Mouse (Mus musculus) CH12.LX (cell line): Measurements from ENCODE around the gene Pes1. TPM values are rescaled to one million over a fixed set of nuclear protein-coding genes. Genes with fewer than 3 reads are reported as not detected.

Experiments
- DNase-seq: peaks from one replicate; pipeline ENCODE4 v3.0.0-alpha.2; 2013; ENCODE audit errors: extremely low read depth
- H3K27ac ChIP-seq: 2 replicates; pipeline ENCODE4 v1.5.1; 2012; ENCODE audit warnings: low read depth, mild to moderate bottlenecking, control low read depth, moderate library complexity; ENCODE audit not compliant: insufficient read depth
- H3K27me3 ChIP-seq: replicated peaks from 2 replicates; pipeline ENCODE3; 2012; ENCODE audit warnings: inconsistent platforms
- H3K36me3 ChIP-seq, 2 experiments: replicated peaks in 1 of 2; 2 replicates each; pipeline versions ENCODE3 to v1.6.1; 2012; ENCODE audit warnings: inconsistent platforms in 1 of 2, low read length in 1 of 2, mild to moderate bottlenecking in 1 of 2, mixed read lengths in 1 of 2, moderate library complexity in 1 of 2; ENCODE audit not compliant: control insufficient read depth in 1 of 2, insufficient read depth in 1 of 2
- H3K4me1 ChIP-seq, 2 experiments: 2 replicates each; pipeline ENCODE4 v1.6.1; 2012; ENCODE audit warnings: inconsistent platforms in 1 of 2, moderate library complexity in 1 of 2; ENCODE audit not compliant: insufficient read depth in 2 of 2, control insufficient read depth in 1 of 2
- H3K4me2 ChIP-seq: 2 replicates; pipeline ENCODE4 v1.6.1; 2012; ENCODE audit warnings: low read depth, mild to moderate bottlenecking, control low read depth; ENCODE audit not compliant: poor library complexity, insufficient read depth, severe bottlenecking
- H3K4me3 ChIP-seq, 3 experiments: fragments of 150-350 bp in 1 of 3; sonication (generic) in 1 of 3; replicated peaks in 1 of 3; 2 replicates each; pipeline versions ENCODE3 to v1.5.1; 2011 to 2012; ENCODE audit warnings: low read depth in 2 of 3, low read length in 2 of 3, mild to moderate bottlenecking in 2 of 3, moderate library complexity in 2 of 3, control low read depth in 1 of 3, improper control_type of control experiment in 1 of 3, inconsistent platforms in 1 of 3, mixed read lengths in 1 of 3; ENCODE audit not compliant: poor library complexity in 1 of 3
- H3K79me2 ChIP-seq: replicated peaks from 2 replicates; pipeline ENCODE4 v1.6.1; 2012; ENCODE audit warnings: mild to moderate bottlenecking, moderate library complexity; ENCODE audit not compliant: control insufficient read depth, poor library complexity, insufficient read depth, severe bottlenecking; ENCODE audit errors: extremely low read depth
- H3K9ac ChIP-seq: 2 replicates; pipeline ENCODE4 v1.6.1; 2012; ENCODE audit warnings: low read depth, mild to moderate bottlenecking, control low read depth, moderate library complexity; ENCODE audit not compliant: insufficient read depth
- H3K9me3 ChIP-seq: replicated peaks from 2 replicates; pipeline ENCODE3; 2012; ENCODE audit warnings: low read length, inconsistent platforms, mixed read lengths
- CHD2 ChIP-seq: IDR thresholded peaks from 2 replicates; pipeline ENCODE4 v1.6.1; 2011; ENCODE audit warnings: low read length, improper control_type of control experiment
- E2F4 ChIP-seq: IDR thresholded peaks from 2 replicates; pipeline ENCODE4 v1.6.1; 2011; ENCODE audit warnings: low read depth, low read length, improper control_type of control experiment; ENCODE audit not compliant: insufficient replicate concordance
- ELF1 ChIP-seq: IDR thresholded peaks from 2 replicates; pipeline ENCODE4 v1.6.1; 2014; ENCODE audit warnings: low read depth, mild to moderate bottlenecking, inconsistent platforms, low read length, improper control_type of control experiment
- ETS1 ChIP-seq: conservative IDR thresholded peaks from 2 replicates; pipeline ENCODE4 v1.6.1; 2012; ENCODE audit warnings: low read depth, mild to moderate bottlenecking, inconsistent platforms, low read length, improper control_type of control experiment, moderate library complexity
- HCFC1 ChIP-seq: IDR thresholded peaks from 2 replicates; pipeline ENCODE4 v1.6.1; 2012; ENCODE audit warnings: low read depth, mild to moderate bottlenecking, inconsistent platforms, low read length, improper control_type of control experiment
- JUND ChIP-seq: conservative IDR thresholded peaks from 2 replicates; pipeline ENCODE4 v1.6.1; 2011; ENCODE audit warnings: low read depth, low read length, improper control_type of control experiment
- KAT2A ChIP-seq: IDR thresholded peaks from 2 replicates; pipeline ENCODE4 v1.6.1; 2012; ENCODE audit warnings: low read length, improper control_type of control experiment, inconsistent platforms; ENCODE audit not compliant: insufficient replicate concordance
- MAFK ChIP-seq: IDR thresholded peaks from 2 replicates; pipeline ENCODE4 v1.6.1; 2011; ENCODE audit warnings: low read length, improper control_type of control experiment; ENCODE audit not compliant: insufficient replicate concordance
- MAZ ChIP-seq: IDR thresholded peaks from 2 replicates; pipeline ENCODE4 v1.6.1; 2012; ENCODE audit warnings: low read depth, mild to moderate bottlenecking, inconsistent platforms, low read length, improper control_type of control experiment, moderate library complexity
- MEF2A ChIP-seq: IDR thresholded peaks from 2 replicates; pipeline ENCODE4 v1.6.1; 2014; ENCODE audit warnings: low read depth, mild to moderate bottlenecking, inconsistent platforms, low read length, improper control_type of control experiment, borderline replicate concordance
- MXI1 ChIP-seq: IDR thresholded peaks from 2 replicates; pipeline ENCODE4 v1.6.1; 2011; ENCODE audit warnings: mild to moderate bottlenecking, low read depth, low read length, improper control_type of control experiment
- NELFE ChIP-seq: IDR thresholded peaks from 2 replicates; pipeline ENCODE4 v1.6.1; 2011; ENCODE audit warnings: low read depth, low read length, improper control_type of control experiment
- NRF1 ChIP-seq: IDR thresholded peaks from 2 replicates; pipeline ENCODE4 v1.6.1; 2014; ENCODE audit warnings: low read depth, mild to moderate bottlenecking, inconsistent platforms, low read length, improper control_type of control experiment, moderate library complexity
- POLR2AphosphoS2 ChIP-seq: IDR thresholded peaks from 2 replicates; pipeline ENCODE4 v1.6.1; 2011; ENCODE audit warnings: low read depth, low read length, improper control_type of control experiment
- RAD21 ChIP-seq: IDR thresholded peaks from 2 replicates; pipeline ENCODE4 v1.6.1; 2011; ENCODE audit warnings: low read depth, mild to moderate bottlenecking, low read length, improper control_type of control experiment, moderate library complexity
- RCOR1 ChIP-seq: conservative IDR thresholded peaks from 2 replicates; pipeline ENCODE4 v1.6.1; 2012; ENCODE audit warnings: low read depth, mild to moderate bottlenecking, inconsistent platforms, low read length, improper control_type of control experiment
- SIN3A ChIP-seq: IDR thresholded peaks from 2 replicates; pipeline ENCODE4 v1.6.1; 2012; ENCODE audit warnings: low read length, improper control_type of control experiment, inconsistent platforms
- SMC3 ChIP-seq: IDR thresholded peaks from 2 replicates; pipeline ENCODE4 v1.6.1; 2011; ENCODE audit warnings: low read depth, low read length, improper control_type of control experiment
- TBP ChIP-seq: conservative IDR thresholded peaks from 2 replicates; pipeline ENCODE4 v1.6.1; 2011; ENCODE audit warnings: low read depth, low read length, improper control_type of control experiment
- TCF12 ChIP-seq: IDR thresholded peaks from 2 replicates; pipeline ENCODE4 v1.6.1; 2014; ENCODE audit warnings: low read depth, mild to moderate bottlenecking, inconsistent platforms, low read length, improper control_type of control experiment
- UBTF ChIP-seq: IDR thresholded peaks from 2 replicates; pipeline ENCODE4 v1.6.1; 2012; ENCODE audit warnings: low read depth, mild to moderate bottlenecking, inconsistent platforms, low read length, improper control_type of control experiment, moderate library complexity
- USF1 ChIP-seq: IDR thresholded peaks from 2 replicates; pipeline ENCODE4 v1.6.1; 2014; ENCODE audit warnings: low read depth, mild to moderate bottlenecking, inconsistent platforms, low read length, improper control_type of control experiment
- USF2 ChIP-seq: conservative IDR thresholded peaks from 2 replicates; pipeline ENCODE4 v1.6.1; 2011; ENCODE audit warnings: low read depth, low read length, improper control_type of control experiment
- ZMIZ1 ChIP-seq: IDR thresholded peaks from 2 replicates; pipeline ENCODE4 v1.6.1; 2012; ENCODE audit warnings: low read depth, mild to moderate bottlenecking, inconsistent platforms, low read length, improper control_type of control experiment
- dilution Hi-C: fragments of 300-500 bp; cut with MboI; formaldehyde crosslinking; loops from 2 replicates; pipeline ENCODE4 v1.14.3; 2020; ENCODE audit warnings: low sequenced_read_pairs; ENCODE audit not compliant: extremely low pct_unique_long_range_greater_than_20kb, extremely low pct_ligation_motif_present
- in situ Hi-C: fragments of 300-500 bp; cut with MboI; formaldehyde crosslinking; loops from 3 replicates; pipeline ENCODE4 v1.14.3; 2019; ENCODE audit warnings: low sequenced_read_pairs, low pct_ligation_motif_present, low pct_unique_long_range_greater_than_20kb, mixed read lengths
- polyA plus RNA-seq: library from polyadenylated mRNA; unstranded; fragments of >175 nt; gene quantifications from 2 replicates; pipeline ENCODE4 v1.2.1, GENCODE M21; 2012; ENCODE audit warnings: low read depth; ENCODE audit not compliant: insufficient read length
- total RNA-seq, 2 experiments: library from RNA; depleted of rRNA; stranded (reverse); fragments of 300-350 nt in 1 of 2; fragments of >200 nt in 1 of 2; gene quantifications; 2 replicates each; pipeline ENCODE4 v1.2.3; 2012 to 2014

The Pes1 gene
- total and polyA plus RNA-seq, 3 experiments = 120 to 311 (median 226) TPM

GRCm38 (mm10) chr11:3997978-3998720 is 34.4 kb downstream of the Pes1 start:
- H3K27ac ChIP-seq = no peak overlapping the region
- no peak for DNase-seq
- dilution Hi-C loops = no loop called here
- H3K9ac ChIP-seq = no peak overlapping the region
- H3K4me3 ChIP-seq = no peak overlapping the region
- in situ Hi-C loops = no loop called here
- no peaks in the 10 kb centered on the region for H3K27me3 ChIP-seq
- no peaks in the 10 kb centered on the region for H3K79me2 ChIP-seq
- no peaks in the 10 kb centered on the region for H3K36me3 ChIP-seq
- peaks cover 2 to 5% of the 10 kb centered on the region in 2 experiments; a peak in 3 of 4 replicates for H3K4me1 ChIP-seq
- peaks cover 3% of the 10 kb centered on the region for H3K9me3 ChIP-seq
- TF ChIP-seq E2F4 (no peak), SMC3 (no peak), MAFK (no peak), MAZ (no peak), POLR2AphosphoS2 (no peak), SIN3A (no peak), MEF2A (no peak), TBP (no peak), JUND (no peak), NRF1 (no peak), RAD21 (no peak), UBTF (no peak), NELFE (no peak), HCFC1 (no peak), ETS1 (no peak), KAT2A (no peak), TCF12 (no peak), CHD2 (no peak), ZMIZ1 (no peak)
- no peak overlapping the region for H3K4me2 ChIP-seq

GRCm38 (mm10) chr11:3999547-3999946 is 35.8 kb downstream of the Pes1 start:
- H3K27me3 ChIP-seq = peaks cover 3% of the 10 kb centered on the region
- no peak for TF ChIP-seq TBP
- no peak for TF ChIP-seq USF2
- no peak for TF ChIP-seq MXI1
- TF ChIP-seq NRF1 = no peak
- no peak for TF ChIP-seq USF1
- TF ChIP-seq MAFK = no peak
- no peak for TF ChIP-seq MEF2A
- no peak for TF ChIP-seq JUND
- TF ChIP-seq RCOR1 = no peak
- TF ChIP-seq TCF12 = no peak
- no peak for TF ChIP-seq ELF1
- H3K79me2 ChIP-seq = no peaks in the 10 kb centered on the region
- H3K4me2 ChIP-seq = no peak overlapping the region
- H3K4me3 ChIP-seq = no peak overlapping the region
- dilution Hi-C loops (no loop called here), in situ Hi-C loops (no loop called here)
- no peak for DNase-seq
- H3K9me3 ChIP-seq = peaks cover 3% of the 10 kb centered on the region
- H3K27ac ChIP-seq = no peak overlapping the region
- peaks cover 0 to 5% of the 10 kb centered on the region in 2 experiments; a peak in 2 of 4 replicates for H3K4me1 ChIP-seq
- H3K9ac ChIP-seq = no peak overlapping the region
- no peaks in the 10 kb centered on the region for H3K36me3 ChIP-seq
